Mouse (Mus musculus) intestine, embryonic 16.5 days (tissue): Measurements from ENCODE around the gene Pet117. TPM values are rescaled to one million over a fixed set of nuclear protein-coding genes. Genes with fewer than 3 reads are reported as not detected.

Source experiments
- ATAC-seq: fragments of 200-750 bp; cut with Nextera tagmentation; 2 replicates; pipeline ENCODE4 v1.8.0; 2017; ENCODE audit warnings: moderate TSS enrichment, moderate library complexity
- H3K27ac ChIP-seq: fragments of 300-500 bp; sonication (generic); 2 replicates; pipeline ENCODE4 v1.5.1; 2014; ENCODE audit warnings: mild to moderate bottlenecking, low read length
- H3K27me3 ChIP-seq: fragments of 300-500 bp; sonication (generic); replicated peaks from 2 replicates; pipeline ENCODE4 v1.6.1; 2014; ENCODE audit warnings: low read length, control low read depth, mixed read lengths; ENCODE audit not compliant: control insufficient read depth, insufficient read depth
- H3K36me3 ChIP-seq: fragments of 300-500 bp; sonication (generic); 2 replicates; pipeline ENCODE4 v1.6.1; 2014; ENCODE audit warnings: low read length, control low read depth; ENCODE audit not compliant: control insufficient read depth, insufficient read depth
- H3K4me1 ChIP-seq: fragments of 300-500 bp; sonication (generic); 2 replicates; pipeline ENCODE4 v1.6.1; 2014; ENCODE audit warnings: low read length, control low read depth, mixed read lengths; ENCODE audit not compliant: control insufficient read depth, insufficient read depth
- H3K4me2 ChIP-seq: fragments of 300-500 bp; sonication (generic); 2 replicates; pipeline ENCODE4 v1.6.1; 2014; ENCODE audit warnings: low read depth, low read length, control low read depth
- H3K4me3 ChIP-seq: fragments of 300-500 bp; sonication (generic); 2 replicates; pipeline ENCODE4 v1.5.1; 2014; ENCODE audit warnings: mild to moderate bottlenecking, low read length
- H3K9ac ChIP-seq: fragments of 300-500 bp; sonication (generic); 2 replicates; pipeline ENCODE4 v1.6.1; 2014; ENCODE audit warnings: low read depth, low read length
- H3K9me3 ChIP-seq: fragments of 300-500 bp; sonication (generic); 2 replicates; pipeline ENCODE4 v1.6.1; 2016; ENCODE audit warnings: low read length, control low read depth; ENCODE audit not compliant: control insufficient read depth
- WGBS: fragments of 180-500 bp; shearing (Covaris S2); extraction: QIAGEN DNeasy Blood & Tissue Kit; methylation state at CpG from one replicate; pipeline ENCODE4 v1.1.7; 2014; 5-methylcytosine and 5-hydroxymethylcytosine counted together
- polyA plus RNA-seq: library from polyadenylated mRNA; unstranded; fragments of >200 nt; fragmentation: Nextera tagmentation; extraction: Ambion mirVana; gene quantifications from 2 replicates; pipeline ENCODE4 v1.2.1, GENCODE M21; 2015

Gene Pet117
- polyA plus RNA-seq, 1 experiment from 2014 or later = 1.3 TPM

DNA sequence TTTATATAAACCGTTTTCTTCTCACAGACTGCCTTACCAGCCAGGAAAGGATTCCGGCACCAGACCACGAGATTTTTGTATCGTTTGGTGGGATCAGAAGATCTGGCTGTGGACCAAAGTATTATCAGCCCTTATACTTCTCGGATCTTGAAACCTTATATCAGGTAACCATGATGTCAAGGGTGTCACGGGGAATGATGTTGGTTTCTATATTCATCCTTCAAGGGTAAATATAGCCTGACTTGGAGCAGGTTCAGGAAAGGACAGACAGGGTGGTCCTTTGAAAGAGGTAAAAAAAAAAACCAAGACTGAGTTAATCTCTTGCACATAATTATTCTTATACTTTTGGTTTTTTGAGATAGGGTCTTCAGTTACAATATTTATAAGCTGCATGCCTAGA lies 31.9 kb downstream of the Pet117 start:
- no peak overlapping the region for H3K4me2 ChIP-seq
- no peak for ATAC-seq
- no peak overlapping the region for H3K4me3 ChIP-seq
- WGBS = 88% methylated on average over 6 of the region's 6 CpGs
- H3K36me3 ChIP-seq = peaks cover 21% of the 10 kb centered on the region
- H3K4me1 ChIP-seq = no peaks in the 10 kb centered on the region
- H3K9ac ChIP-seq = no peak overlapping the region
- H3K27me3 ChIP-seq = no peaks in the 10 kb centered on the region
- H3K27ac ChIP-seq = no peak overlapping the region
- H3K9me3 ChIP-seq = no peaks in the 10 kb centered on the region

DNA sequence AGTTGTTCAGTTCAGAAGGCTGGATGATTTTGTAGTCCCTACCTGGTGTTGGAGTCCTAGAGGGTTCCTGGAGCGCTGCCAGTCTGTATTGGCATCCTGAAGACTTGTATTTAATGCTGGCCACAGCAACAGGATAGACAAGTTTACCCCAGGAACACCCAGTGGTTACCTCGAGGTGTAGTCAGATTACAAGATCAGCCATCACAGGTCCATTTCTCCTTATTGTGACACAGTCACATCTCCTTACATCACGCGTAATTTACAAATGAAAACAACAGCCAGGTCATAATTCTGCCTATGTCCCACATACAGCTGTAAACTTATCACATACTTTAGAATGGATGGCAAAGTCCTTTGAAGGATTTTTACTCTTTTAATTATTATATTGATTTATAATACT lies 40.2 kb downstream of the Pet117 start:
- no peak for ATAC-seq
- H3K27ac ChIP-seq = no peak overlapping the region
- 90% methylated on average over 4 of the region's 4 CpGs for WGBS
- H3K9me3 ChIP-seq = no peaks in the 10 kb centered on the region
- no peak overlapping the region for H3K4me3 ChIP-seq
- H3K27me3 ChIP-seq = no peaks in the 10 kb centered on the region
- H3K4me1 ChIP-seq = no peaks in the 10 kb centered on the region
- H3K4me2 ChIP-seq = no peak overlapping the region
- no peak overlapping the region for H3K9ac ChIP-seq
- peaks cover 16% of the 10 kb centered on the region for H3K36me3 ChIP-seq

DNA sequence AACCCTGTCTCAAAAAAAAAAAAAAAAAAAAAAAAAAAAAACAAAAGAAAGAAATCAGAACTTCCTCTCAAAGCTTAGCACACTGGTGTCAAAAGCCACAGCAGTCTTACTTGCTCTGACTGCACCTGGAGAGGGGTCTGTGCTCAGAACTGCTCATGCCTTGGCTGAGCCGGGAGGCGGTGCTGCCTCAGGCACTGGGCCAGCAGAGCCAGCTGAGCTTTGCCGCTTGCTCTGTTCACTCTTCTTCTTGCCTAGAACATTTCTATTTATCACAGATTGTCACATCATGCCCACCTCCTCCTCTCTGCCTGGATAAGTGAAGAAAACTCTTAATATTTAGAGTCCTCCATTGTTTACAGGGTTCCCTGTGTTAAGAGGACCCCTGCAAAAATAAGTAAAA lies 41.8 kb downstream of the Pet117 start:
- no peaks in the 10 kb centered on the region for H3K27me3 ChIP-seq
- H3K36me3 ChIP-seq = peaks cover 8% of the 10 kb centered on the region; the same call in 1 of the 2 replicates
- WGBS = 77% methylated on average over 3 of the region's 3 CpGs
- H3K9me3 ChIP-seq = no peaks in the 10 kb centered on the region
- ATAC-seq = no peak
- H3K4me1 ChIP-seq = no peaks in the 10 kb centered on the region
- no peak overlapping the region for H3K4me2 ChIP-seq
- H3K9ac ChIP-seq = no peak overlapping the region
- no peak overlapping the region for H3K27ac ChIP-seq
- no peak overlapping the region for H3K4me3 ChIP-seq

DNA sequence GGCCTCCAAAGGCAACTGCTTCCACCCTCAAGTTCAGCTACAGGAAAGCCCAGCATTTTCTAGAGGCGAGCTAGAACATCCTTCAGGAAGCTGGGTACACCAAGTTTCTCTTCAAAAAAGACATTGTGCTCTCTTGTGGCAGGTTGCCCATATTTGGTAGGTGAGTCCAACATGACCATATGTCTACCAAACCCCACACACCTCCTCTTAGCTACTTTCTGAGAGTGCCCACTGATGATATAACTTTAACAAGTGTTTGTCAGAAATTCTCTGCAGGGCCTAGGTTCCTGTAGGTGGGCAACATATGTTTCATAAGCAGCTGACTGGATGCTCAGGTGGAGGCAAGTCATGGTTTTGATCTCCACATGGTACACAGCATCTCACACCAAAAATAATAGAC lies 45.9 kb downstream of the Pet117 start:
- H3K27ac ChIP-seq = no peak overlapping the region
- 96% methylated on average over 1 of the region's 1 CpGs for WGBS
- no peak overlapping the region for H3K4me3 ChIP-seq
- no peak for ATAC-seq
- H3K36me3 ChIP-seq = no peaks in the 10 kb centered on the region
- no peaks in the 10 kb centered on the region for H3K27me3 ChIP-seq
- H3K4me2 ChIP-seq = no peak overlapping the region
- no peaks in the 10 kb centered on the region for H3K9me3 ChIP-seq
- H3K9ac ChIP-seq = no peak overlapping the region
- no peaks in the 10 kb centered on the region for H3K4me1 ChIP-seq

DNA sequence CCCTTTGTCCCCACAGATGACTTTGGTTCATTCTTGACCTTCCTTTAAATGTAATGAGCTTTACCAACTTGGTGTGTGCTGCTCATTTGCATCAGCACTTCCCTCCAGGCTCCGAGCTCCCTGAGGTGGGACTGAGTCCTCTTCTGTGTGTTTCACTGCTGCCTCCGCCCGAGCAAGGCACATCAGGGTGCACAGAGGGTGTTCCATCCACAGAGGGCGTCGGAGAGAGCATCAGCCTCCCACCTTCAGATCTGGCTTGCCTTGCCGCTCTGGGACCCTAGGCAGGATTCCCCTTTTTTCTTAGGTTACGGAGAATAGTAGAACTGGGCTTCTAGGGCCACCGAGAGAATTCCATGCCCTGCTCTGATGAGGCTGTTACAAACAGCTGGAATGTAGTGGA lies 48.1 kb downstream of the Pet117 start:
- 0 out of 2 replicates have a peak, but pooled peaks have one; percentile 29 for ATAC-seq
- Histone ChIP-seq H3K4me1 (no peaks in the 10 kb centered on the region), H3K36me3 (no peaks in the 10 kb centered on the region), H3K9ac (no peak overlapping the region), H3K4me3 (no peak overlapping the region), H3K27ac (no peak overlapping the region), H3K4me2 (no peak overlapping the region), H3K27me3 (no peaks in the 10 kb centered on the region), H3K9me3 (no peaks in the 10 kb centered on the region)
- 50% methylated on average over 8 of the region's 8 CpGs for WGBS

DNA sequence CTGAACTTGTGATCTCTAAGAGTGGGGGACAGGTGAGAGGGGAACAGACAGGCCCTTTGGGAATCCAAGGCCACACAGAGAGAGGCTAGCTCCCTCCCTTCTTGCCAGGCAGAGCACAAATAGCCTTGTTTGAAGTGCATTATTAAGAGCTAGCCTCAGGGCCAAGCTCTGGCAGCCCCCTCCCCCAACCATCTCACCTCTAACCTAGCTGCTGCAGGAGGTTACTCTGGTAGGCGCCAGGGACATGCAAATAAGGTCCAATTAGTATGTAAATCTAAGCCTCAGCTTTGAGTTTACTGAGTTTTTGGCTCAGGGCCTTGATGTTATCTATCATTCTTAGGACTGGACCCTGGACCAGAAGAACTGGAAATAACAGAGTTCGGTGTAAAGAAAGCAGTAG lies 49.3 kb downstream of the Pet117 start:
- Histone ChIP-seq H3K9ac (no peak overlapping the region), H3K9me3 (no peaks in the 10 kb centered on the region), H3K27me3 (no peaks in the 10 kb centered on the region), H3K36me3 (no peaks in the 10 kb centered on the region), H3K4me1 (no peaks in the 10 kb centered on the region), H3K27ac (no peak overlapping the region), H3K4me2 (no peak overlapping the region), H3K4me3 (no peak overlapping the region)
- ATAC-seq = 0 out of 2 replicates have a peak, but pooled peaks have one; percentile 37
- WGBS = 22% methylated on average over 2 of the region's 2 CpGs

DNA sequence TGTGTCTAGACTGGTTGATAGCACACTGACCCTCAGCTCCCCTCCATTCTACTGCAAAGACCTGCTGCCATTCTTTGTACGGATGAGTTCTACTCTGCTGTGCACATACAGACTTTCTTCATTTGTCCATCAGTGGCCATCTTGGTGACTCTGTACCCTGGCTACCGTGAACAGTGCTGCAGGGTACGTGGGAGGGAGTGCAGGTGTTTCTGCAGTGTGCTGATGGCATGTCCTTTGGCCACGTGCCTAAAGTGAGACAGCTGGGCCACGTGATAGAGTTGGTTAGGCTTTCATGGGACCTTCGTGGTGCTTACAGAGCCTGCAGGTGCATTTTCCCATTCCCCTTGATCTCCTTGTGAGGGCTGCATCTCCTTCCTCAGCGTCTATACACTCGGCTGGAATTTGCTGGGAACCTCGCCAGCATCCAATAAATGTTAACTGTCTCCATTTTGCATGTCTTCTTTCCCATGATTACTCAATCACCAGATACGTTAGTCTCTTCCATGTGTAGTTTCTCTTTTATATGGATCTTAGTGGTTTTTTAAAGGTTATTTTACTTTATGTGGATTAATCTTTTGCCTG lies 53.4 kb downstream of the Pet117 start:
- Histone ChIP-seq H3K9ac (no peak overlapping the region), H3K9me3 (no peaks in the 10 kb centered on the region), H3K4me2 (no peak overlapping the region), H3K4me1 (no peaks in the 10 kb centered on the region), H3K27me3 (no peaks in the 10 kb centered on the region), H3K4me3 (no peak overlapping the region), H3K36me3 (no peaks in the 10 kb centered on the region), H3K27ac (no peak overlapping the region)
- ATAC-seq = peak; percentile 51
- 74% methylated on average over 10 of the region's 10 CpGs for WGBS

Other genes with a start within 250 kb of the Pet117 start
- gene Mgme1, start 98.3 kb upstream of the Pet117 start, polyA plus RNA-seq = 22.8 and 23.9 TPM in 2 replicates
- gene Snx5, start 98.1 kb upstream of the Pet117 start, polyA plus RNA-seq = 147 and 149 TPM in 2 replicates
- 1.2 TPM in 2 replicates for gene Ovol2, start 36.9 kb upstream of the Pet117 start, polyA plus RNA-seq
- 44.7 and 45.5 TPM in 2 replicates for gene Kat14, start within 50 bp of the Pet117 start, polyA plus RNA-seq
- gene Dzank1, start 158.4 kb downstream of the Pet117 start, polyA plus RNA-seq = 0.42 and 0.49 TPM in 2 replicates
- gene Polr3f, start 158.7 kb downstream of the Pet117 start, polyA plus RNA-seq = 15.2 and 16.7 TPM in 2 replicates
- gene Rbbp9, start 181.9 kb downstream of the Pet117 start, polyA plus RNA-seq = 40.0 and 42.7 TPM in 2 replicates
- 98.3 and 104 TPM in 2 replicates for gene Sec23b, start 187.2 kb downstream of the Pet117 start, polyA plus RNA-seq
- gene Smim26, start 225.1 kb downstream of the Pet117 start, polyA plus RNA-seq = 35.0 and 36.2 TPM in 2 replicates
- gene Dtd1, start 230.9 kb downstream of the Pet117 start, polyA plus RNA-seq = 46.7 and 50.0 TPM in 2 replicates